Mouse (Mus musculus) gonadal fat pad, adult 2 months (tissue): ENCODE measurements around the gene Surf2. TPM values are rescaled to one million over a fixed set of nuclear protein-coding genes. Genes with fewer than 3 reads are reported as not detected.

Experiments
- DNase-seq: peaks from one replicate; pipeline ENCODE4 v3.0.0-alpha.2; 2012; ENCODE audit warnings: low read depth
- polyA plus RNA-seq: library from polyadenylated mRNA; depleted of rRNA; stranded (reverse); fragments of >200 nt; gene quantifications from 2 replicates; pipeline ENCODE4 v1.2.3, GENCODE M21; 2012

The Surf2 gene
- polyA plus RNA-seq, 1 experiment, result 27.8 TPM

DNA sequence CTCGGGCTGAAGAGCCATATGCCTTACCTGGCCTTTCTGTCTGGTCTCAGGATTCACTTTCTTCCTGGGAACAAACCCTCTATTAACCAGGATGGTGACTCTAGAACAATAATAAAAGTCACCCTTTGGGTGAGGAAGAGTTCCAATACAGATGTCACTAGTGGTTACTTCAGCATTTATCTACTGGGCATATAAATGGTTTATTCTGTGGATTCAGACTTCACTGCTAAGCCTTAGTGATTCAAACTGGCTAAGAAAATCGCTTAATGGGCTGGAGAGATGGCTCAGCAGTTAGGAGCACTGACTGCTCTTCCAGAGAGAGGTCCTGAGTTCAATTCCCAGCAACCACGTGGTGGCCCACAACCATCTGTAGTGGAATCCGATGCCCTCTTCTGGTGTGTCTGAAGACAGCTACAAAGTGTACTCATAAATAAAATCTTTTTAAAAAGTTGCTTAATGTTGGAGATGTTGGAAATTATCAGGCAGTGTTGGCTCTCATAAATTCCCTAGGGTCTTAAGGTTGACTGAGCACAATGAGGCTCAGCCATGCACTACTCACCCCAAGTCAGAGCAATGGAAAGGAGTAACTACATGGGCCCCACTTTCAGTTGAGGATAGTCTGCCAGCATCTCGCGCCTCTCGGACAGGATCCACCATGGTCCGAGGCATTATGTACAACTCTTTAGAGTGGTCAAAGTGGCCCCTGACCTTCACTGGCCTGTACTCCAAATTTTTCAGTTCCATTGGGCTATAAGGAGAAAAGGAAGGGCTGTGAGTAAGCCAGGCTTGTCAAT lies 1.8 kb upstream of the Surf2 start:
- DNase-seq, result no peak

DNA sequence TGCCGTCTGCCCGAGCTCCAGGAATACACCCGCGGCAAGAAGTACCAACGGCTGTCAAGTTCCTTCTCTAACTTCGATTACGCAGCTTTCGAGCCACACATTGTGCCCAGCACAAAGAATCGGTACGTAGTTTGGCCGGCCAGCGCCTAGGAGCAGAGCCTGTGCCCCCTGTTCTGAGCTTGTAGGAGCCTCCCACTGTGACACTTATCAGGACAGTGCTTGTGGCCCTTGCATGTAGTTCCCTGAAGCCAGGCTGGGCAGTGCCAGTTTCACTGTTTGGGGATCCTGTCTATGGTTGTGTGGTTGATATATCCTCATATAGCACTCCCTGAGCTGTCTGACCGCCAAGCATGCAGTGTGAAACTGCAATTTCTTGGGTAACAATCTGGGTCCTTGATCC lies 571 bp downstream of the Surf2 start:
- no peak for DNase-seq

DNA sequence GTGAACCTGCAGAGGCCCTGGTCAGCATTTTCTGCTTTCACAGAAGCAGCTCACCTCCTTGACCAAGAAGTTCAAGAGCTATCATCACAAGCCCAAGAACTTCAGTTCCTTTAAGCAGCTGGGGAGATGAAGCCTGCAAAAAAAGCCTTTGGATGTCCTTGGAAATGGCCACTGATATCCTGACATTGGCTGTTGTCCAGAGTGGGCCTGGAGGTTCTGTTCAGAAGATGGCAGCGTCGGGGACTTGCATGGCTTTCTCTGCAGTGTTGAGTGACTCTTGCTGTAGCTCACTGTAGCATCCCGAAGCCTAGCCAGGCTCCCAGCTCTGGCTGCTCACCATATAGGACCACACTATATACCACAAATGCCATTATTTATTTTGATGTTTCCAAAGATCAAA lies 3.5 kb downstream of the Surf2 start:
- no peak for DNase-seq

DNA sequence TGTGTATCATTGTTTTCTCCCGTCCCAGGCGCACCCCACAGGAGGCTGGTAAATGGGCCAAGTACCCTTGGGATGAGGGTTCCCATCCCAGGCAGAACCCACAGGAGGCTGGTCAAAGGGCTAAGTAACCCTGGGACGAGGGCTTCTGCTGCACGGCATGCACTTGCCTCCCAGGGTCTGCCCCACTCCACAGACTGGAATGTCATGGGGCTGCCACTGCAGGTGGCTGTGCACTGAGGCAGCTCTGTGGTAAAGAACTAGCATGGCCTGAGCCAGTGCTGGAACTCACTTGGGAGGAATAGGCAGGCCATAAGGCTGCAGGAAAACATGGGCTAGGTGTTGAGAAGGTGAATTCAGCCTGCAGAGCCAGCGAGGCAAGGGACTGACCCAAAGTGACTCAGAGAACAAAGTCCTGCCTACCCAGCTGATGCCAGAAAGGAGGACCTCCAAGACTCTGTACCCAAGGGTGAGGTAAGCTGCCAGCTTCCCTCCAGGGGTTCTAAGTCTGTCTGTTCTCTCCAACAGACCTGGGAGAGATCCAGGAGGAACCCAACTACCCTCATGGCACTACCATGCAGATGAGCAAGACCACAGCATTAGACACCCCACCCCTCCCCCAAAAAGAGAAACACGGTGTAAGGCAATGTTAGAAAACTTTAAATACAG lies 4.2 kb downstream of the Surf2 start:
- no peak for DNase-seq

DNA sequence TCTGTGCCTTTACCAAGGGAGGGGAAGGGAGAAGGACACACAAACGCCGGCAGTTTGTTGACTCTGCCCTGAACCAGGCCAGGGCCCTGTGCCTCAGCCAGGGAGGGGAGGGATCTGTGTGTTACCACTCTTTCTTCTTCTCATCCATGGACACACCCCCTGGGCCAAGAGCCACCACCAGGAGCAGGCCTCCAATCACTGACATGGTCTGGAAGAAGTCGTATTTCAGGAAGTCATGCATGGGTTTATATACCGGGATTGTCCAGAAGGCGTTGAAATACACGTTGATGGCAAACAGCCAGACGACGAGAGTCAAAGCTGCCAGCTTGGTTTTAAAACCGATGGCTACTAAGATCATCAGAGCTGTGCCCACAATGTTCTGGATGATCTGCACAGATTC lies 5.6 kb downstream of the Surf2 start:
- no peak for DNase-seq

DNA sequence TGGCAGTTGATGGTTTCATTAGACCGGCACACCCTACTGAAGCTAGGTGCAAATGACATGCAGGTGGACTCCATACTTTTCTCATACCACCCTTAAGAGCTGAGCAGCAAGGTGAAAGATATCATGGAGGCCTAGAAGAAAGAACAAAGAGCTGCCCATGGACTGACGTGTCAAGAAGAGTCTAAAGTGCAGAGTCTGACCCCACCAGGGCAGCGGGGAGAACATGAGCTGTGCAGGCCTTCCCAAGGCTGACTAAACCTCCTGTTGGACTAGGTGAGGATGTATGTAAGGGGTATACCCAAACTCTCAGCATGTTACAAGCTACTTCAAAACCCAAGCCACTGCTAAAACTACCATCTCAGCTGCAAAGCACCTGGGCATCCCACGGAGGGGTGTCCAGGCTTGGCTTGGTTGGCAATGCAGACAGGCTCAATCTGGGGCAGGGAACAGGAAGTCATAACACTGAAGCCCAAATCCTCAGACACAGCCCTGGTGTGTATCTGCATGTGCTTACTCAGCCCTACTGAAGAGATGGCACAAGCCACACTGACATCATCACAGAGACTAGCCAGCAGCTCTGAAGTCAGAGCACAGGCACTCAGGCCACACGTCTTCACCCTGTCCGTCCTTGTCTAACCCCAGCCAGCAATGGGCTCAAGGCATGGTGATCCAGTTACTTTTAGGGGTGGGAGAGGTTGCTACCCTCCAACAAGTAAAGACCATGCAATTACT lies 11.7 kb downstream of the Surf2 start:
- no peak for DNase-seq

DNA sequence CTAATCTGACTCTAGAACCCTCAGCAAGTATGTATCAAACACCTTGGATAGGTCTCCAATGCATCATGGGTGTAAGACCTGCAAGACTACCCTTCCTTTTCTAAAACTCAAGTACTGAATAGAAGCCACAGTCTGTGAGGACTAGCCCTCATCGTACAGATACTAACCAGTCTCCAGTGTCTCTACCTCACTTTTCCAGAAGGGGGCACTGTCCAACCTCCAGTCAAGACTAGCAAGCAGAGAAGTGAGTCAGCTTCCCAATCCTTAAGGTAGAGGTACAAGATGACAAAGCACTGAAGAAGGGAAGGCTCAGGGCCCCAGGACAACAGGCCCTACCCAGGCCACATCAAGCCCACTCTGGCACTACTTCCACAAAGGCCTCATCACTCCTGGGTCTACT lies 14.2 kb downstream of the Surf2 start:
- no peak for DNase-seq

DNA sequence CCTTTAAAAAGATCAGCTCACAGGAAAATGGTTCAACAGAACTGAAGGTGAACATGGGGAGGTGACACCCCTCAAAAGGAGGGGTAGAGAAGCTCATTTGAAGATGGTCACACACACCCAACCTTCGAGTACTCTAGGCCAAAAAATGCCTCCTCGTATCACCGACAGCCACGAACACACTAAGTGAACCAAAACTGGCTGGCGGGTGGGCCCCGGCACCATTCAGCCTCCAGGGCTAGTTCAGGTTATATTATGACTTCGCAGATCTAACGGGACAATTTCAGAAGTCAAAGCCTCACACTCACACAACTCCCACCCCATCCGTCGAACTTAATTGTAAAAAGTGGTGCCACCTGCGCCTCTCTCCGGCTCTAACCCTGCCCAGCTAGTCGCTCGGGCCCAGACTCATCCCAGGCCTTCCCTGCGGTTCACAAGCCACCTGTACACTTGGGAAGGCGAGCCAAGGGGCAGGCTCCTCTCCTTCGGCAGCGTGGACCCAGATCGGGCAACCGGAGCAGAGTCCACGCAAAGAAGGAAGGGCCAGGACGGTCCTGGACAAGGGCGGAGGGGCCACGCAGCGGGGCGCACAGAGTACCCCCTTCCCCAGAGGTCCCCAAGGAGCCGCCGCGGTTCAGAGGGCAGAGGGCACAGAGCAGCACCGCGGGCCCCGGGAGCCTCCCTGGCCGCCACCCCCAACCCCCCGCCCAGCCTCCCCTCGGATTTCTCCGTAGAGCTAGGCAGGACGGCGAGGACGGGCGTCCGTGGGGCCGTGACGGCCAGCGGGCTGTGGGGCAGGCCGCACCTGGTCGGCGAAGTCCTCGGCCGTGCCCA lies 16.5 kb downstream of the Surf2 start:
- DNase-seq, result no peak

DNA sequence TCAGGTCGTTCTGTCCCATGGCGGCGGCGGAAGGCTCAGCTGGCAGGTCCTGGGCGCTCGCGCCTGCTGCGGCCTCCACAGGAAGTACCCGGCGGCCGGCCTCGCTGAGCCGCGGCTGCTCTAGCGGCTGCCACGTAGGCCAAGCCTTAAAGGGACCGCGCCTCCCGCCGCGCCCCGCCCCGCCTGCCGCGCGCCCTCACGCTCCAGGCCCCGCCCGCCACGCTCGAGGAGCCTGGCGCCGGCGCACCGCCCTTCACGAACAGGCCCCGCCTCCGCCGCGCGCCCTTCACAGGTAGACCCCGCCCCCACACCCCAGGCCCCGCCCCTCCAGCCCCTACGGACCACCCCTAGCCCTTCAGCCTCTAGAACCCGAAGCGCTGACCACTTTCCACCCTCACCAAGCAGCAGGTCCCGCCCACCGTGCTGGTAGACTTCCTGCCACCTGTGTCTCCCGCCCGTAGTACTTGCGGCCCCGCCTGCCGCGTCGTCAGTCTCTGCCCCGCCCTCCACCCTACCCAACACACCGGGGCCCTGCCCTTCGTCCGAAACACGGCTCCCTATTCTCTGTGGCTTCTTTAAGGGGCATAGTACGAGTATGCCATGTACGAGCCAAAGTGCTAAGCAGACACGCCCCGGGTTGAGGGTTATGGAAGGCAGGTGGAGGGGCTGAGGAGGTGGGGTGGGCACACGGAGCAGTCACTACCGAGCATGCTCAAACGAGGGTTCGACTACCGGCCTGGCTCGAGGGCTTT lies 17.3 kb downstream of the Surf2 start, which contains the start of the genes Surf4 and Stkld1:
Surf4 (minus strand) TSS at position 625 of the 752 bp plus-strand sequence.
Stkld1 (plus strand) TSS at position 744 of the 752 bp plus-strand sequence.
- no peak for DNase-seq

DNA sequence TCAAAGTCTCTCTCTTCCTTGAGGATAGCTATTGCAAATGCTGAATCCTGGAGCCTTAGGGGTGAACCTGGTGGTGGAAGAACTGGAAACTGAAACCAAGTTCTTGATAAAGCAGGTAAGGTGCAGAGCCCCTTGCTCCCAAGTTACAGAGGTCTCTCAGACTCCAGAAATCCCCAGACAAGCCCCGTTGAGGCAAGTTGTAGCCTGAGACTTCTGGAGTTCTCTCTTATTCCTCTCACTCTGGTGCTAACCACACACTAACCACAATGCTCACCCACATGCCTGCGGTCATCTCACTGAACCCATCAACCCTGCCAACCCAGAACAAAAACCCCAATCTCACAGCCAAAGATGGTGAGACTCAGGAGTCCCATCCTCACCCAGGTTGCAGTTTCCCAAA lies 19.1 kb downstream of the Surf2 start:
- no peak for DNase-seq

DNA sequence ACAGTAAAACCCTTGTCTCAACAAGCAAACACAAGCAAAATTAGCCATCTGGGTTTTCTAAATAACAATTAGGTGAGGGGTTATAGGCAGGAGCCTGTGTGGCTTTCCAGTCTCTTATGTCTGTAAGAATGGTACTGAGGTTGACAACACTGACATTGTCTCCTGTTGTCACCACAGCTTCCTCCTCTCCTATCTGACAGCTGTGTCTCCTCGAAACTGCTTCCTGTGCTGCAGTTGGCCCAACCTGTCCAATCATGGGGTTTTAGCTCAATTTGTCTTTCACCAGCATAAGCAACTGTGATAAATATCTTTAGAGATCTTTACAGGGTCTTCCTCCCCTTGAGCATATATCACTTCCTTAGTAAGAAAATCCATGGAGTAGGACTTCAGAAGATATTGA lies 20.3 kb downstream of the Surf2 start:
- no peak for DNase-seq

DNA sequence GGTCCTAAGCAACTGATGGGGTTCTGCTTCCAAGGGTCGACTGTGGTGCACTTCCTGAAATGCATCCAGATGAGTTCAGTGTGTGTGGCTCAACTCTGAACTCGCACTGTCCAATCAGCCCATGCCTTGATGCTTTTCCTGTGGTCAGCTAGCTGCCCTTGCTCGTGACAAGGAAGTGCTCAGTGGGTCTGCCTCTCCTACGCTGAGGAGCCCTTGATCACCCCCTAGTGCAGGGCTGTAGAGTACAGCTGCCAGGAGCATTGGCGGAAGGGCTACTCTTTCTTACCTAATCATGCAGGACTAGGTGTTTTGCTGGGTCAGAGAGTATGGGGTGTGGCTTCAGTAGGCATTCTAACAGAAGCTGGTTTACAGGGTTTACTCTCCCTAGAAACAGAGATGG lies 25.4 kb downstream of the Surf2 start:
- DNase-seq, result no peak

DNA sequence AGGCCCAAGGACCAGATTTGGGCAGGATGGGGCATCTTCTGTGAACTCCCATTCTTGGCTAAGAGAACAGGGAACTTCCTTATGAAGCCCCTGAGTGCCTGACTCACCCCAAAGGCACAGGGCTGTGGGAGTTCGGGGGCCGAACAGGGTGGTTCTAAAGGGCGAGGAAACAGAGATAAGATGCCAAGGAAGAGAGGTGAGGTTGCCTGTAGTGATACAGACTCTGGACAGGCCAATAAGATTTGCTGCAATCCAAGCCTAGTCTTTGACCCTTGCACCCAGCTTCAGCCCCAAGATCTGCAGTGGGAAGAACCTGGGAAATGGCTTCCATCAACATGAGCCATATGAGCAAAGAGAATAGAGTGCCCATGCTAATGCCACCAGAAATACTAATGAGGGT lies 27.1 kb downstream of the Surf2 start:
- no peak for DNase-seq

DNA sequence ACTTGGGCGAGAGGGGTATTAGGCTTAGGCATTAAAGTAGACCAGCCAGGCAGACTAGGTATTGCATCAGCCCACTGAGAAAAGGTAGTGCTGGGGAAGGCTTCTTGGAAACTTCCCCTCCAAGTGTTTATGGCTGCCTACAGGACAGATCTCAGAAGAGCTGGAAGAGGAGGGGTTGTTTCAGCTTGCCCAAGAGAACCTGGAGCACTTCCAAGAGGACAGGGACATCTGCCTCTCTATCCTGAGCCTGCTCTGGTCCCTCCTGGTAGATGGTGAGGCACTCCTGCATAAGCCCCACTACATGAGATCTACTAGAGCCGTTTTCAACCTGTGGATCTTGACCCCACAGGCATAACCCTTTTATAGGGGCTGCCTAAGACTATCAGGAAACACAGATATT lies 34.2 kb downstream of the Surf2 start:
- DNase-seq, result no peak

DNA sequence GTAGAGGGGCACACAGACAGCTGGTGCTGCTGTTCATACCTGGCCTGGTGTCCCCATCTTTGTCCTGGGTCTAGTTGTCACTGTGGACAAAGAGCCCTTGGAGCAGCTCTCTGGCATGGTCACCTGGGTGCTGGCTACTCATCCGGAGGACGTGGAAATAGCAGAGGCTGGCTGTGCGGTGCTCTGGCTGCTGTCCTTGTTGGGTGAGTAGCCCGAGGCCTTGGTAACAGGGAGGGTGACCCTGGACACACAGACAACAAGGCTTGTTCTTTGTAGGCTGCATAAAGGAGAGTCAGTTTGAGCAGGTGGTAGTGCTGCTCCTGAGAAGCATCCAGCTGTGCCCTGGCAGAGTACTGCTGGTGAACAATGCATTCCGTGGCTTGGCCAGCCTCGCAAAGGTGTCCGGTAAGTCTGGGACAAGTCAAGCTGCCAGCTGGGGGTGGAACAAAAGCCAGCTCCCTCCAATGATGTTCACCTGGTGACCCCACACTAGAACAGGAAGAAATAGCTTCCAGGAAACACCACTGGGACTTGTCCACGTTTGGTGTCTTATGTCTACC lies 35.3 kb downstream of the Surf2 start:
- DNase-seq, result no peak

DNA sequence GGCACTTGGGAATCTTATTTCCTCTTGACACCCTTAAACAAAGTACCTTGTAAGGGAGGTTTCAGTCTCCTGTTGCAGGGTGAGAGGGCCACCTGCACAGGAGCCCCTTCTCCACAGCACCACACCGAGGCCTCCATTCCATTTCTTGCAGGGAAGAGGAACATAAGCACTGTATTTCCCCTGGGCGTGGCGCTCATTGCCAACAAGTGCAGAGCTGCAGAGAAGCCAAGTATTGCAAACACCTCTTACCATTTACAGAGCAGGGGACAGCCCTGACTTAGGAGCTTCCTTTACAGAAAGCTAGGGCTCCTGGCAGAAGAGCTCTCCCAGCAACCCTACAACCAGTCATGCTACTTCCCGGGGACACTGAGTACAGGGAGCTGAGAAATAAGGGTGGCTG lies 36.0 kb downstream of the Surf2 start:
- no peak for DNase-seq

DNA sequence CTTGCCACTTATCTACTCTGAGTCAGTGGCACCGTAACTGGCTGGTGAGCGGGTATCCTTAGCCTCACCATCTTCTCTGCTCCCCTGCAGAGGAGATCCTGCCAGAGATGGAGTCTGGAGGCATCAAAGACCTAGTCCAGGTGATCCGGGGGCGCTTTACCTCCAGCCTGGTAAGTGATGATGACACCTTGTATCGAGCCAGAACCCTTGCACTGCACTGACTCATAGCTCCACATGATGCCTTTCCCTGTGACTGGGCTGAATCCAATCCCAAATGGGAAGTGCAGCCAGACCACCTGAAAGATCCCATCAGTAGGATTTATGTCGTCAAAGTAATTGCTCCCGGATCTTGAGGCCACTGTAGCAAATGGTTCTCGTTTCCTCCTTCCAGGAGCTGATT lies 36.7 kb downstream of the Surf2 start:
- no peak for DNase-seq

DNA sequence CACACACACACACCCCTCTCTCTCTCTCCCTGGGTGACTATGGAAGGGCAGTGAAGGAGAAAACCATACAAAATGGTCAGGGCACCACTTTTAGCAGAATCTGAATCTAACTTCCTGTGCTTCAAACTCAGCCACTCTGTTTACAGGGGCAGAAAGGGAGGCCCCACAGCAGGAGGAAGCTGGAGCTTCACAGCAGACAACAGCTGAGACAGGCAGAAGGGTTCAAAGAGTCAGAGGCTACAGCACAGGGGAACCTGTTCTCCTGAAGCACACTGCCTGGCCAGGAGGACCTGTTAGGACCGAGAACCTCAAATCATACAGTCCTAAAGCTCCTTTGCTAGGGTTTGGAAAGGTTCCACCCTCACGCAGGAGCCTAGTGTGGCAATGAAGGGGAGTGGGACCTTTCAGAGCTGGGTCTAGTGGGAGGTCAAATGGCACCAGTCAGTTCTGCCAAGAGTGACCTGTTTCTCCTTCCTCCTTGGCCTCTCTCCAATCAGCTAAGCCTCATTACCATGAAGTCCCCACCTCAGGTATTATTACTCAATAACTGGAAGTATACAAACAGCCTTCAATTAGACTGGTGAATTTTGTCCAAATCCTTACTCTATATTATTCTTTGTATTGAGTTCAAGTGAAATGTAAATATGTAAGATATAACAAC lies 38.7 kb downstream of the Surf2 start:
- no peak for DNase-seq

DNA sequence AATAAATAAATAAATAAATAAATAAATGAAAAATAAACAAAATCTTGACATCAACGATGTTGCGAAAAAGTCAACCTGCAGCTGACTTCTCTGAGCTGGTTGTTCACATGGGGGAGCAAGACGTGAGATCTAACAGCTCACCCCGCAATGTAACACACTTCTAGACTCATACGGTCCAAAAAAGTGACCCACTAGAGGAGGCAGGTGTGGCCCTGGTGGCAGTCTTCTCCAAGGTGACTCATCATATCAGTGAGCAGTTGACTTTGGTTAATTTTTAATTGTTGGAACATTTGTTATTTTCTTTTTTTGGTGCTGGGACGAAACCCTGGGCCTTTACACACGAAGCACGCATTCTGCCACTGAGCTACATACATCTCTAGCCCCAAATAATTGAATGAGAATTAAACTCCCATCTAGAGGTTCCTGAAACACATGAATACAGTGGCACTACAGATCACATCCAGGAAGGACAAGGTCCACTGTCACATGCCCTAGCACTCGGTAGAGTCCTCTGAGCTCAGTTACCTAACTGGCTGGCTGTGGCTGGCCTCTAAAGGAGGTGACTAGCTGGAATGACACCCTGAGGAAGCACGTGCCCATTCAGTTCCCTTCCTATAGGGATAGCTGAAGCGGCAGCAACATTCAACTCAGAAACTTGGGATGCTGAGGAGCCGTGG lies 40.8 kb downstream of the Surf2 start:
- DNase-seq, result no peak

DNA sequence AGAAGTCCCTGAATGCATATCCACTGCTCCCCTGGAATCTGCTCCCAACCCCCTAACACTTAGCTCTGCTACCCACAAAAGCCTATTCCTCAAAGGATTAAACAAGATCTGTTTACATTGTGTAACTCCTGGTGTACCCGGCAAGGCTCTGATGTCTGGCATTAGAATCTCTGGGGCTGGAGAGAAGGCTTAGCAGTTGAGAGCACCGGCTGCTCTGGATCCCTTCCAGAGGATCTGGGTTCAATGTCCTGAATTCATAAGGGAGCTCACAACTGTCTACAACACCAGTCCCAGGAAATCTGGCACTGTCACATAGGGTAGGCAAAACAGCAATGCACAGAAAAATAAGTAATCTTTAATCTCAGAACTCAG lies 41.3 kb downstream of the Surf2 start:
- no peak for DNase-seq
